Mouse (Mus musculus) heart, embryonic 11.5 days (tissue): ENCODE data around the gene Cope. TPM values are rescaled to one million over a fixed set of nuclear protein-coding genes. Genes with fewer than 3 reads are reported as not detected.

Experiments used
- ATAC-seq: fragments of 200-750 bp; cut with Nextera tagmentation; replicated peaks from 2 replicates; pipeline ENCODE4 v1.8.0; 2017; ENCODE audit warnings: moderate library complexity; ENCODE audit not compliant: insufficient number of reproducible peaks, low FRiP score, low TSS enrichment
- H3K27ac ChIP-seq: fragments of 300-500 bp; sonication (generic); 2 replicates; pipeline ENCODE4 v1.5.1; 2014; ENCODE audit warnings: mild to moderate bottlenecking, low read depth, low read length
- H3K27me3 ChIP-seq: fragments of 300-500 bp; sonication (generic); 2 replicates; pipeline ENCODE4 v1.6.1; 2014; ENCODE audit warnings: mild to moderate bottlenecking, low read length, mixed read lengths; ENCODE audit not compliant: control insufficient read depth, insufficient read depth
- H3K36me3 ChIP-seq: fragments of 300-500 bp; sonication (generic); 2 replicates; pipeline ENCODE4 v1.6.1; 2014; ENCODE audit warnings: mild to moderate bottlenecking, low read length, moderate library complexity, mixed read lengths; ENCODE audit not compliant: control insufficient read depth, insufficient read depth
- H3K4me1 ChIP-seq: fragments of 300-500 bp; sonication (generic); 2 replicates; pipeline ENCODE4 v1.6.1; 2014; ENCODE audit warnings: low read length; ENCODE audit not compliant: control insufficient read depth, insufficient read depth
- H3K4me2 ChIP-seq: fragments of 300-500 bp; sonication (generic); 2 replicates; pipeline ENCODE4 v1.6.1; 2014; ENCODE audit warnings: mild to moderate bottlenecking, moderate library complexity
- H3K4me3 ChIP-seq: fragments of 300-500 bp; sonication (generic); 2 replicates; pipeline ENCODE4 v1.5.1; 2014; ENCODE audit warnings: low read depth, low read length
- H3K9ac ChIP-seq: fragments of 300-500 bp; sonication (generic); 2 replicates; pipeline ENCODE4 v1.6.1; 2014; ENCODE audit warnings: mild to moderate bottlenecking, low read depth, low read length, moderate library complexity
- H3K9me3 ChIP-seq: fragments of 300-500 bp; sonication (generic); replicated peaks from 2 replicates; pipeline ENCODE4 v1.6.1; 2016; ENCODE audit warnings: low read length; ENCODE audit not compliant: control insufficient read depth
- WGBS: fragments of 180-500 bp; shearing (Covaris S2); extraction: QIAGEN DNeasy Blood & Tissue Kit; methylation state at CpG from one replicate; pipeline ENCODE4 v1.1.7; 2014; ENCODE audit not compliant: insufficient replicate concordance; 5-methylcytosine and 5-hydroxymethylcytosine counted together
- polyA plus RNA-seq: library from polyadenylated mRNA; unstranded; fragments of >200 nt; fragmentation: Nextera tagmentation; extraction: Ambion mirVana; gene quantifications from 2 replicates; pipeline ENCODE4 v1.2.1, GENCODE M21; 2014

The Cope gene
- 307 and 329 TPM in 2 replicates for polyA plus RNA-seq

GRCm38 (mm10) chr8:70302358-70302890, at the start of gene Cope, which contains the start of gene Ddx49:
Gene Cope (plus strand): TSS chr8:70302518.
Gene Ddx49 (minus strand): TSS chr8:70302489.
- no peaks in the 10 kb centered on the region for H3K9me3 ChIP-seq
- peak within 1 kb of the TSS; percentile 89 for H3K4me3 ChIP-seq
- WGBS, result under 1% methylated on average over 40 of the region's 40 CpGs
- peak within 1 kb of the TSS; percentile 95 for H3K4me2 ChIP-seq
- peak within 1 kb of the TSS; percentile 47; the same call in 1 of the 2 replicates for H3K27ac ChIP-seq
- peak; percentile 83 for ATAC-seq
- H3K27me3 ChIP-seq, result no peaks in the 10 kb centered on the region
- peak within 1 kb of the TSS; percentile 68 for H3K9ac ChIP-seq
- H3K36me3 ChIP-seq, result peaks cover 27% of the 10 kb centered on the region
- peaks cover 14% of the 10 kb centered on the region for H3K4me1 ChIP-seq

DNA sequence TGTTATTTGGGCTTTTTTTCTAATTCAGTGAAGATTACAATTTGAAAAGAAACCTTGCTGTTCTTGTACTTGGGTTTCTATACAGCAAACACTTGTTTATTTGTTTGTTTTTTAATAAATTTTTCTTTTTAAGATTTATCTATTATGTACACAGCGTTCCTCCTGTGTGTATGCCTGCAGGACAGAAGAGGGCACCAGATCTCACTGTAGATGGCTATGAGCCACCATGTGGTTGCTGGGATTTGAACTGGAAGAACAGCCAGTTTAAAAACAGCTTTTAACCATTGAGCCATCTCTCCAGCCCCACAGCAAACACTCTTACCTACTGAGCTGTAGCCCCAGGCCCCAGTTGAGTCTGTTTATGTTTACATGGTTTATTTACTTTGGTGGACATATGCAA, 47.7 kb upstream of the Cope start:
- WGBS, result 83% methylated on average over 1 of the region's 1 CpGs
- Histone ChIP-seq H3K9ac (no peak overlapping the region), H3K9me3 (no peaks in the 10 kb centered on the region), H3K4me3 (no peak overlapping the region), H3K4me1 (no peaks in the 10 kb centered on the region), H3K27me3 (no peaks in the 10 kb centered on the region), H3K27ac (no peak overlapping the region), H3K4me2 (no peak overlapping the region), H3K36me3 (peaks cover 53% of the 10 kb centered on the region)
- no peak for ATAC-seq

DNA sequence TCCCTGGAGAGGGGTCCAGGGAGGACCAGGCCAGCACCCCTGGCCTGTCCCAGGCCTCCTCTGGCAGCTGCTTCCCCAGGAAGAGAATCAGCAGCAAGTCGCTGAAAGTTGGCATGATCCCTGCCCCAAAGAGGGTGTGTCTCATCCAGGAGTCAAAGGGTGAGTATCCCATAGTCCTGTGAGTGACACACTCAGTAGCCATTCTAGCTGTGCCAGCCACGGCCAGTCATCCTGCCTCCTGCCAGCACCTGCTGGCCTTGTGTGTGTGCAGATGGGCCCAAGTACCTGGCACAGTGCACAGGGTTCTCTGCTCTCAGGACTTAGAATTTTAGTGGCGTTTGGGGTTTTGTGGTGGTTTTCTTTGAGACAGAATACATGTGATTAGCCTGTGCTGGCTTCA, 44.9 kb upstream of the Cope start:
- no peaks in the 10 kb centered on the region for H3K9me3 ChIP-seq
- H3K9ac ChIP-seq, result no peak overlapping the region
- WGBS, result 81% methylated on average over 3 of the region's 3 CpGs
- no peaks in the 10 kb centered on the region for H3K27me3 ChIP-seq
- H3K36me3 ChIP-seq, result peaks cover 61% of the 10 kb centered on the region
- H3K4me2 ChIP-seq, result no peak overlapping the region
- H3K4me1 ChIP-seq, result no peaks in the 10 kb centered on the region
- H3K27ac ChIP-seq, result no peak overlapping the region
- no peak overlapping the region for H3K4me3 ChIP-seq
- no peak for ATAC-seq

- ATAC-seq, result no peak
- H3K9ac ChIP-seq, result no peak overlapping the region
- no peak overlapping the region for H3K4me2 ChIP-seq
- H3K27me3 ChIP-seq, result no peaks in the 10 kb centered on the region
- no peaks in the 10 kb centered on the region for H3K9me3 ChIP-seq
- 83% methylated on average over 5 of the region's 5 CpGs for WGBS
- peaks cover 59% of the 10 kb centered on the region for H3K36me3 ChIP-seq
- no peak overlapping the region for H3K4me3 ChIP-seq
- H3K27ac ChIP-seq, result no peak overlapping the region
- H3K4me1 ChIP-seq, result no peaks in the 10 kb centered on the region
Observed at GRCm38 (mm10) chr8:70258600-70258999, 43.7 kb upstream of the Cope start.

- H3K27ac ChIP-seq, result no peak overlapping the region
- no peak overlapping the region for H3K4me3 ChIP-seq
- no peaks in the 10 kb centered on the region for H3K27me3 ChIP-seq
- peaks cover 59% of the 10 kb centered on the region for H3K36me3 ChIP-seq
- H3K4me1 ChIP-seq, result no peaks in the 10 kb centered on the region
- no peak overlapping the region for H3K9ac ChIP-seq
- ATAC-seq, result no peak
- H3K9me3 ChIP-seq, result no peaks in the 10 kb centered on the region
- no peak overlapping the region for H3K4me2 ChIP-seq
- WGBS, result 37% methylated on average over 2 of the region's 2 CpGs
Observed at GRCm38 (mm10) chr8:70259043-70259442, 43.3 kb upstream of the Cope start.

- H3K9me3 ChIP-seq, result no peaks in the 10 kb centered on the region
- H3K4me2 ChIP-seq, result no peak overlapping the region
- H3K4me1 ChIP-seq, result 0 out of 2 replicates have a peak, but pooled peaks cover 2% of the 10 kb centered on the region
- no peak for ATAC-seq
- no peak overlapping the region for H3K27ac ChIP-seq
- H3K4me3 ChIP-seq, result no peak overlapping the region
- no peaks in the 10 kb centered on the region for H3K27me3 ChIP-seq
- no peak overlapping the region for H3K9ac ChIP-seq
- peaks cover 22% of the 10 kb centered on the region for H3K36me3 ChIP-seq
- 75% methylated on average over 3 of the region's 3 CpGs for WGBS
Observed at GRCm38 (mm10) chr8:70267674-70268073, 34.6 kb upstream of the Cope start.

DNA sequence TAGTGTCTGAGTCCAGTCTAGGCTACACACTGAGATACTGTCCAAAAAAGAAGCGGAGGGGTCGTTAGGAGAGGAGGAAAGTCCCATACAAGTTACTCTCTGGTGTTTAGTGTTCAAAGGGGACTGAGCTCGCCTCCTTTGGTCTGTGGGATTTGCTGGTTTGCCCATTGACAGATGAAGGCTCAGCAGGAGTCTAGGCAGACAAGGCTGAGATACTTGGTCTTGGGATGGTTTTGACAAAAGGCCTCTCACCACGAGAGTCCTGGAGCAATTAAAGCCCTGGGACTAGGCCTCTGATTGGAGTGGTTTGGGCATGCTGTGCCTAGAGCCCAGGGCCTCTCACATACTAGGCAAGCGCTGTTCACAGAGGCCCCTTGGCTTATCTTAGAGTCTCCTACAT, 34.0 kb upstream of the Cope start:
- ATAC-seq, result no peak
- no peak overlapping the region for H3K4me2 ChIP-seq
- peaks cover 16% of the 10 kb centered on the region for H3K36me3 ChIP-seq
- no peak overlapping the region for H3K4me3 ChIP-seq
- no peaks in the 10 kb centered on the region for H3K9me3 ChIP-seq
- no peak overlapping the region for H3K9ac ChIP-seq
- no peak overlapping the region for H3K27ac ChIP-seq
- H3K27me3 ChIP-seq, result no peaks in the 10 kb centered on the region
- 51% methylated on average over 5 of the region's 5 CpGs for WGBS
- peaks cover 2% of the 10 kb centered on the region; the same call in 1 of the 2 replicates for H3K4me1 ChIP-seq

GRCm38 (mm10) chr8:70268799-70269565, 33.3 kb upstream of the Cope start:
- Histone ChIP-seq H3K27ac (peak overlapping the region; percentile 46), H3K4me2 (no peak overlapping the region), H3K4me3 (no peak overlapping the region), H3K9ac (no peak overlapping the region), H3K36me3 (peaks cover 11% of the 10 kb centered on the region), H3K9me3 (no peaks in the 10 kb centered on the region), H3K27me3 (no peaks in the 10 kb centered on the region), H3K4me1 (peaks cover 2% of the 10 kb centered on the region; the same call in 1 of the 2 replicates)
- ATAC-seq, result no peak
- 44% methylated on average over 11 of the region's 11 CpGs for WGBS
